Mouse (Mus musculus) thymus, adult 2 months (tissue): ENCODE results near the gene Ltbr. TPM values are rescaled to one million over a fixed set of nuclear protein-coding genes. Genes with fewer than 3 reads are reported as not detected.

ENCODE experiments used
- DNase-seq: peaks from one replicate; pipeline ENCODE4 v3.0.0; 2021
- H3K27ac ChIP-seq: fragments of 200-500 bp; 2 replicates; pipeline ENCODE4 v1.5.1; 2012; ENCODE audit warnings: low read length, control low read depth; ENCODE audit not compliant: control insufficient read depth, insufficient read depth
- H3K27me3 ChIP-seq: fragments of 200-500 bp; 2 replicates; pipeline ENCODE4 v1.6.1; 2012; ENCODE audit warnings: mild to moderate bottlenecking, low read length, moderate library complexity, mixed read lengths; ENCODE audit not compliant: control insufficient read depth, insufficient read depth
- H3K36me3 ChIP-seq: fragments of 200-500 bp; 2 replicates; pipeline ENCODE4 v1.6.1; 2012; ENCODE audit warnings: mild to moderate bottlenecking, low read length, moderate library complexity; ENCODE audit not compliant: control insufficient read depth, insufficient read depth
- H3K4me1 ChIP-seq: fragments of 200-500 bp; replicated peaks from 2 replicates; pipeline ENCODE4 v1.6.1; 2012; ENCODE audit warnings: low read length; ENCODE audit not compliant: control insufficient read depth, insufficient read depth
- H3K4me3 ChIP-seq: fragments of 200-500 bp; 2 replicates; pipeline ENCODE4 v1.5.1; 2012; ENCODE audit warnings: mild to moderate bottlenecking, low read length, control low read depth, moderate library complexity; ENCODE audit not compliant: control insufficient read depth, insufficient read depth
- CTCF ChIP-seq: fragments of 200-500 bp; IDR thresholded peaks from 2 replicates; pipeline ENCODE4 v1.5.1; 2012; ENCODE audit warnings: mild to moderate bottlenecking, control low read depth, low read length, moderate library complexity, borderline replicate concordance; ENCODE audit not compliant: control insufficient read depth, poor library complexity, insufficient read depth; ENCODE audit errors: extremely low read depth
- POLR2A ChIP-seq: fragments of 200-500 bp; IDR thresholded peaks from 2 replicates; pipeline ENCODE4 v1.6.1; 2012; ENCODE audit warnings: mild to moderate bottlenecking, low read length, control low read depth, moderate library complexity; ENCODE audit not compliant: control insufficient read depth, poor library complexity, insufficient read depth; ENCODE audit errors: extremely low read depth
- WGBS: fragments of 180-500 bp; shearing (Covaris S2); methylation state at CpG from one replicate; pipeline ENCODE4 v1.1.7; 2018; 5-methylcytosine and 5-hydroxymethylcytosine counted together
- polyA plus RNA-seq: library from polyadenylated mRNA; depleted of rRNA; stranded (reverse); fragments of >200 nt; gene quantifications from 2 replicates; pipeline ENCODE4 v1.2.3, GENCODE M21; 2012

The Ltbr gene
- polyA plus RNA-seq, 1 experiment, result 30.6 TPM

DNA sequence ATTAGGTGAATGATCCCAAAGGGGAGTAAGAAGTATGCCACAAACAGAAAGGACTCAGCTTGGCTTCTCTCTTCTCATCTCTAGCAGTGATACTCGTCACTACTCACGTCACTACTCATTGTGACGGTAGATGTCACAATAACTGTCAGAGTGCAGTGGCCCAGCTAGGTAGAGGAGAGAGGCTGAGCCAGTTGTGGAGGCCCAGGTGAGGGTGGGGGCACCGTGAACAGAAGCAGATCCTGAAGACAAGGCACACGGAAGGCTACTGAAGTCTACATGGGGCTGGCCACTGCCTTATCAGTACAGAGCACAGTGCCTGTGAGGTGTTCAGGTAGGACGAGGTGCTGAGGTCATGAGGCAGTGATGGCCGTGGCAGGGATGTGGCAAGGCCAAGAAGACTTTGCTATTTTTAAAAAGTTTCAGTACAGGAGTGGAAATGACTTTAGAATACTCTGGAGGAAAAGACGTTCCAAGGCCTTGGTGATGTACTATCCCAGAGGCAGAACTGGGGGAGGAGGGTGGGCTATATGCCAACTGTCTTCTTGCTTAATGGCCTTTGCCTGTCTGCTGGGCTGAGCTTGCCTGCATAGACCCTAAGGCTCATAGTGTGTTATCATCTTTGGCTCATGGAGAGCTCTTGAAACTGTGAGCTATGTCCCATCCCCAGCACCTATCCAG is 37.8 kb upstream of the Ltbr start:
- H3K4me3 ChIP-seq, result peak overlapping the region; percentile 18
- 66% methylated on average over 8 of the region's 8 CpGs for WGBS
- H3K36me3 ChIP-seq, result no peaks in the 10 kb centered on the region
- no peak for TF ChIP-seq POLR2A
- no peak for TF ChIP-seq CTCF
- peaks cover 64% of the 10 kb centered on the region for H3K4me1 ChIP-seq
- H3K27ac ChIP-seq, result peak overlapping the region; percentile 89
- DNase-seq, result no peak
- H3K27me3 ChIP-seq, result no peaks in the 10 kb centered on the region

DNA sequence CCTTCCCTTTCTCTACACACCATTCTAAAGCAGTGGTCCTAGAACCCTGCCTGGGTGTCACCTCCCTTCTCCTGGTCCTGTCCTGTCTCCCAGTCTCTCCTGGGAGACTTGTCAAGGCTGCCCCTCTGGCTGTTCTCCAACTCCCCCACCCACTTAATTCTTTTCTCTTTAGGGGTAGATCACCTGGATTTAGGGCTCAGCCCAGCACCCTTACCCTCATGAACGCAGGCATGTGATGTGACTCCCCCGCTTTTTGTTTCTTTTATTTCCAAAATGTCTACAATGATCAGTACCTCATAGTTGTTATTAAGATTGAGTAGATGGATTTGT is 37.3 kb upstream of the Ltbr start:
- peak overlapping the region; percentile 73; the same call in 1 of the 2 replicates for H3K27ac ChIP-seq
- peaks cover 62% of the 10 kb centered on the region for H3K4me1 ChIP-seq
- TF ChIP-seq CTCF (no peak), POLR2A (no peak)

DNA sequence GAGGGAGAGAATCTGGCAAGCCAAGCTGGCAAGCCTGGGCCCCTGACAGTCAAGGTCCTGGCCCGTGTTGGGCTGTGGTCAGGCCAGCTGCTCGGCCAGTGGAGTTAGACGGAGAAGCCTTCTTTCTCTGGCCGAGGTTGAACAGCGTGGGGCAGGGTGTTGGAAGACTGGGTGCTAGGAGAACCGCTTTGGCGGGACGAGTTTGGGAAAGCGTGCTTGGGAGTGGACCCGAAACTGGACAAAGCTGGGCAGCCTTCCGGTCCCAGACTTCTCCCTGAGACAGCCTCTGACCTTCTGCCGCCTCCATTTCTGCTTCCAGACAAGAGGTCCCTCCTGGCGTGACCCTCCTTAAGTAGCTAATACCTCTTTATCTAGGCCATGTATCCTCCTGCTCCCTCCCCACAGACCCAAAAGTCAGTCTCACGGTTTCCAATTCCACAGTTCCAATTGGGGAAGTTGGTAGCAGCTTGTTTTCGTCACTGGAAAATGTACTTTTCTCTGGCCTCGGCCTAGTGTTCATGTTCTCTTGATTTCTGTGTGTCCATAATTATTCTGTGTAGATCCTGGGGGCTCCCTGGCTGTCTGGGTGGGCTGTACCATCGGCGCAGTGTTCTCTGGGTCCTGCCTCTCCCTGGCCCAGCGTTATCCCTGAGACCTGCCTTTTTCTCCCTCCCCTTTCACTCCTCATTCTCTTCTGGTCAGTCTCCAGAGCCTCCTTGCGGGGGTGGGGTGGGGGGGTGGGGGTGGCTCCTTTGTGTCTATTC is 36.7 kb upstream of the Ltbr start:
- no peak for TF ChIP-seq CTCF
- TF ChIP-seq POLR2A, result no peak
- Histone ChIP-seq H3K4me1 (peaks cover 61% of the 10 kb centered on the region), H3K27ac (peak overlapping the region; percentile 73), H3K36me3 (no peaks in the 10 kb centered on the region), H3K27me3 (no peaks in the 10 kb centered on the region), H3K4me3 (peak overlapping the region; percentile 99)
- WGBS, result 7% methylated on average over 20 of the region's 20 CpGs
- no peak for DNase-seq

More for the DNA sequence above, 37.3 kb upstream of the Ltbr start:
- Histone ChIP-seq H3K36me3 (no peaks in the 10 kb centered on the region), H3K27me3 (no peaks in the 10 kb centered on the region), H3K4me3 (peak overlapping the region; percentile 99)
- 83% methylated on average over 2 of the region's 2 CpGs for WGBS
- DNase-seq, result no peak

DNA sequence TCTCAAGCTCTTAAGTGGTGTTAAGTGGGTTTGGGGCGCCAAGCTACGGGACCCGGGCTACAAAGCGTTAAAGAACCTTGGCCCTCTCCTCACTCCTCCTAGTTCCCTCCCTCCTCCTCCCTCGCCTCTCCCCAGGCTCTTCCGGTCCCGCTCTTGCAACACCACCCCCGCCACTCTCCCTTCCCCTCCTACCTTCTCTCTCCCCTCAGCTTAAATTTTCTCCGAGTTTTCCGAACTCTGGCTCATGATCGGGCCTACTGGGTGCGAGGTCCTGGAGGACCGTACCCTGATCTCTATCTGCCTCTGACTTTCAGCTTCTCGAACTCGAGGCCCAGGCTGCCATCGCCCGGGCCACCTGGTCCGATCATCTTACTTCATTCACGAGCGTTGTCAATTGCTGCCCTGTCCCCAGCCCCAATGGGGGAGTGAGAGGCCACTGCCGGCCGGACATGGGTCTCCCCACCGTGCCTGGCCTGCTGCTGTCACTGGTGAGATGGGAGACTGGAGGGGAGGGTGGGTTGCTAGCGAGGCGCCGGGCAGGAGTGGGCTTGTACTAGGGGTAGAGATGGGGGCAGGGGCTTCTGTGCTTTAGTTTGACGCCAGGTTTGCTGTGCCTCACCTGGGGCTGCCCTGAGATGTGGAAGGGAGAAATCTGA is 36.0 kb upstream of the Ltbr start:
- peak; percentile 11; the same call in 1 of the 2 replicates for TF ChIP-seq CTCF
- peak; percentile 52; the same call in 1 of the 2 replicates for TF ChIP-seq POLR2A
- no peaks in the 10 kb centered on the region for H3K27me3 ChIP-seq
- no peaks in the 10 kb centered on the region for H3K36me3 ChIP-seq

DNA sequence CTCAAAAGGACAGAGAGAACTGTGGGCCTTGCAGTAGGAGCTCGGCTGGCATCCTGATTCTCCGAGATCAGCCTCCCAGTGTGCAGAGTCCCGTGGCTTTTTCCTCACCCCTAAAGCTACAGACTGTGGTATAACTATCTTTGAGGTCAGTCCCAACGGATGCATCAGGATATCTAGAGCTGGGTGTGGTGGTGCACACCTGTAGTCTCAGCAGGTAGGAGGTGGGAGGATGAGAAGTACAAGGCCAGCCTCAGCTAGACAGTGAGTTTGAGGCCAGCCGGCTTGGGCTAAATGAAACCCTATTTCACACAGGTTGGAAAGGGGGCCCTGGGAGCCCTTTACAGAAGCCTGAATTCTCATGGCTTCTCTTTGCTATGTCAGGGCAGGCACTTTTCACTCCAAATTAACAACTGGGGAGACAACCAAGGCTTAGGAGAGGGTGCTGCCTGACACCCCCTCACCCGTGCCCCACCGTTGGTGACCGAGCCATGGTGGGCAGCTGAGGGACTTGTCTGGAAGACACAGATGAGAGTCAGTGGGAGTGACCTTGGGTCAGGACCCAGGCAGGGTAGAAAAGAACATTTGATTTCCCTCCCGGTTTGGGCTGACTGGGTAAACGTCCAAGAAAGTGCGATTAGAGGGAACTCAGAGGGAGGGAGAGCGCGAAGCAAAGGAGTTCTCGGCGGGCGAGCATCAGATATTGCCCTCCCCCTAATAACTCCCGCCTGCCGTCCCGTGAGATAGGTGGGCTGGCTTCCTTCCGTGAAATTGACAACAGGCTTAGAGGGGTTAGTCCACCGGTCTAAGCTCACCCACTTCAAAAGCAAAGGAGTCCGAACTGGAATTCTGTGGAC is 35.3 kb upstream of the Ltbr start, which contains the start of gene Tnfrsf1a:
Gene Tnfrsf1a, plus strand, starts transcription at position 642 of the 854 bp plus-strand sequence.
- Histone ChIP-seq H3K4me1 (peaks cover 56% of the 10 kb centered on the region), H3K27ac (peak within 1 kb of the TSS; percentile 73), H3K27me3 (no peaks in the 10 kb centered on the region), H3K4me3 (peak within 1 kb of the TSS; percentile 99), H3K36me3 (no peaks in the 10 kb centered on the region)
- WGBS, result 15% methylated on average over 22 of the region's 22 CpGs
- no peak for TF ChIP-seq CTCF
- TF ChIP-seq POLR2A, result no peak
- no peak for DNase-seq

More for the DNA sequence above, 36.0 kb upstream of the Ltbr start:
- WGBS, result 0% methylated on average over 27 of the region's 27 CpGs
- peak overlapping the region; percentile 99 for H3K4me3 ChIP-seq
- peak; percentile 70 for DNase-seq
- peak overlapping the region; percentile 73 for H3K27ac ChIP-seq
- H3K4me1 ChIP-seq, result peaks cover 64% of the 10 kb centered on the region
